Mouse (Mus musculus) ES-Bruce4 (cell line): ENCODE results near the gene Maml3. TPM values are rescaled to one million over a fixed set of nuclear protein-coding genes. Genes with fewer than 3 reads are reported as not detected.

Experiments
- H3K27ac ChIP-seq: 2 replicates; pipeline ENCODE4 v1.5.1; 2012; ENCODE audit warnings: low read length, inconsistent platforms; ENCODE audit not compliant: insufficient read depth
- H3K27me3 ChIP-seq: 2 replicates; pipeline ENCODE4 v1.6.1; 2012; ENCODE audit warnings: mild to moderate bottlenecking, low read length, inconsistent platforms; ENCODE audit not compliant: control insufficient read depth, poor library complexity, insufficient read depth, severe bottlenecking
- H3K36me3 ChIP-seq: 2 replicates; pipeline ENCODE4 v1.6.1; 2012; ENCODE audit warnings: inconsistent platforms, mild to moderate bottlenecking, low read length, moderate library complexity; ENCODE audit not compliant: control insufficient read depth, poor library complexity, insufficient read depth, severe bottlenecking
- H3K4me1 ChIP-seq: one replicate; pipeline ENCODE4 v1.8.1; 2011; ENCODE audit warnings: low read length; ENCODE audit not compliant: control insufficient read depth, insufficient read depth
- H3K4me3 ChIP-seq: 2 replicates; pipeline ENCODE4 v1.5.1; 2011; ENCODE audit warnings: low read depth, mild to moderate bottlenecking, low read length
- H3K9ac ChIP-seq: 2 replicates; pipeline ENCODE4 v1.6.1; 2012; ENCODE audit warnings: low read depth, mild to moderate bottlenecking, inconsistent platforms; ENCODE audit not compliant: poor library complexity, severe bottlenecking
- H3K9me3 ChIP-seq: replicated peaks from 2 replicates; pipeline ENCODE4 v1.6.1; 2012; ENCODE audit warnings: mild to moderate bottlenecking, low read length, inconsistent platforms; ENCODE audit not compliant: control insufficient read depth, poor library complexity, insufficient read depth, severe bottlenecking
- CTCF ChIP-seq: IDR thresholded peaks from one replicate; pipeline ENCODE4 v1.8.1; 2011; ENCODE audit warnings: low read depth, low read length
- EP300 ChIP-seq: IDR thresholded peaks from 2 replicates; pipeline ENCODE4 v1.6.1; 2011; ENCODE audit warnings: low read depth, low read length; ENCODE audit not compliant: insufficient read depth
- POLR2A ChIP-seq: IDR thresholded peaks from one replicate; pipeline ENCODE4 v1.8.1; 2011; ENCODE audit warnings: low read length; ENCODE audit not compliant: insufficient read depth
- polyA plus RNA-seq: library from polyadenylated mRNA; stranded (reverse); fragments of >200 nt; gene quantifications from 2 replicates; pipeline ENCODE4 v1.2.4, GENCODE M21; 2011; ENCODE audit warnings: low read depth; ENCODE audit not compliant: missing spikeins, insufficient read depth, insufficient read length

Maml3 gene
- polyA plus RNA-seq, 1 experiment = 5.7 TPM

DNA sequence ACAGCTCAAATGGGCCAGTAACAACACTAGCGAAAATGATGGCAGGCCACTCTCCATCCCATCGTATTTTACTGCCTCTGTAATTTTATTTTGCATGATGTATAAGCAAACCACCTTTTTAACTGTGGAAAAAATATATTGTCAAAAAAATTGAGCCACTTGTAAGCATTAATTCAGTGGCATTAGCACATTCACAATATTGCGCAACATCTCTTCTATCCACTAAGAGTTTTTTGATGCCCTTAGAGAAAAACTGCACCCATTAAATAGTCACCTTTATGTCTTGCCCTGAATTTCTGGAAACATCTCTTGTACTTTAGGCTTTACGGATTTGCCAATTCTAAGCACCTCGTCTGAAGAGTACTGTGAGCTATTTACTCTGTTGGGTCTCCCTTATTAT, 347.8 kb downstream of the Maml3 start:
- no peaks in the 10 kb centered on the region for H3K4me1 ChIP-seq
- no peaks in the 10 kb centered on the region for H3K36me3 ChIP-seq
- no peak overlapping the region for H3K27ac ChIP-seq
- H3K4me3 ChIP-seq = no peak overlapping the region
- no peaks in the 10 kb centered on the region for H3K9me3 ChIP-seq
- no peak for TF ChIP-seq CTCF
- no peaks in the 10 kb centered on the region for H3K27me3 ChIP-seq
- no peak overlapping the region for H3K9ac ChIP-seq

DNA sequence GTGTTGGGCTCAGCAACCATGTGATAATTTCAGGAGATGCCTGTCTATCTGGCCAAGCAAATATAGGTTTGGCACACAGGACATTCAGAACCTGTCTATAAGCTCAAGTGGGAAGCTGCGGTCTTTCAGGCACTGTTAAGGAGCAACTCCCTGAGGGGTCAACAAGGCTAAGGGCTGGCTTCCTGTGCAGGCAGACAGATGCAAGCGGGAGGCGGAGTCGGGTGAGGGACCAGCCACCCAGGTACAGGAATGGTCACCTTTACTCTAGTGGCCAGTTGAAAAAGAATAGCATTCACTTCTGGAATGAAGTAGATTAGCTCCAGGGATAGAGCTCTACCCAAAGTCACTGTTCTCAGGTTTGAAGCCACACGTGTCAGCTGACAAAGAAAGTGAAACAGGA, 348.6 kb downstream of the Maml3 start:
- Histone ChIP-seq H3K36me3 (no peaks in the 10 kb centered on the region), H3K9me3 (no peaks in the 10 kb centered on the region), H3K4me3 (no peak overlapping the region), H3K27me3 (no peaks in the 10 kb centered on the region), H3K4me1 (no peaks in the 10 kb centered on the region), H3K27ac (no peak overlapping the region), H3K9ac (no peak overlapping the region)
- TF ChIP-seq CTCF = no peak
- TF ChIP-seq POLR2A = no peak
- TF ChIP-seq EP300 = no peak

DNA sequence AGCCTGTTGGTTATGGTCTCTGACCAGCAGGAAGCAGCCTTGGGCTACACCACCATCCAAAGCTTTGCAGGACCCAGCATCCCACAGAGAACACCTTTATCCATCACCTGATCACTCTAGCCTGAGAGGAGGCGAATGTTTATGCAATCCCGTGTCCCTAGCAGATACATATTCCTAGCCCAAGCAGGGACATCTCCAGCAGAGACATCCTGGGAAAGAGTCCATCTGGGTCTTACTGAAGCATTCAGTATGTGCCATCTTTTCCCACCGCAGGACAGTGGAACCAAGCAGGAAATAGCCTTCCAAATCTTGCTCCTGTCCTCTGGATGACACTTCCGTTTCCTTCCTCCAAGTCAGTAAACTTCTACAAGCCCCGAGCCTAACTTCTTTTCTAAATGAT, 351.6 kb downstream of the Maml3 start:
- H3K4me3 ChIP-seq = no peak overlapping the region
- H3K4me1 ChIP-seq = peaks cover 3% of the 10 kb centered on the region
- H3K9ac ChIP-seq = no peak overlapping the region
- no peaks in the 10 kb centered on the region for H3K9me3 ChIP-seq
- H3K27ac ChIP-seq = no peak overlapping the region
- H3K27me3 ChIP-seq = no peaks in the 10 kb centered on the region
- H3K36me3 ChIP-seq = no peaks in the 10 kb centered on the region
- TF ChIP-seq POLR2A (no peak), EP300 (no peak), CTCF (no peak)

DNA sequence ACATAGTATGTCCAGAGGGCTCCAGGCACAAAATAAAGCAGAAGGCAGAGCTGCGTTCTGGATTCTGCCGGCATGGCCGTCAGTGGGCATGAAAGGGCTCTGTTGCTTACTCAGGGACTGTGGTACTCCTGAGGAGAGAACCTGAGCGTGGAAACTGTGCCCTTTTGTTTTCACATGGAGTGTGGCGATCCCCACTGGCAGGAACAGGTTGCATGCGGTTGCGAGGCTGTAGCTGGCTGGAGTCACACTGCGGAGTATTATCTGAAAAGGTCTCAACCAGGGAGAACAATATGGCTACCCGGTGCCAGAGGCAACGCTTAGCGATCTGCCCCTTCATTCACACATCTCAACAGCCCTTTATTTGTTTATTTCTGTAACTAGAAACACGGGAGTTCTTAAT, 353.4 kb downstream of the Maml3 start:
- Histone ChIP-seq H3K27me3 (no peaks in the 10 kb centered on the region), H3K36me3 (no peaks in the 10 kb centered on the region), H3K4me3 (no peak overlapping the region), H3K27ac (no peak overlapping the region), H3K9ac (no peak overlapping the region), H3K4me1 (peaks cover 3% of the 10 kb centered on the region), H3K9me3 (no peaks in the 10 kb centered on the region)
- TF ChIP-seq CTCF (no peak), EP300 (no peak), POLR2A (no peak)

DNA sequence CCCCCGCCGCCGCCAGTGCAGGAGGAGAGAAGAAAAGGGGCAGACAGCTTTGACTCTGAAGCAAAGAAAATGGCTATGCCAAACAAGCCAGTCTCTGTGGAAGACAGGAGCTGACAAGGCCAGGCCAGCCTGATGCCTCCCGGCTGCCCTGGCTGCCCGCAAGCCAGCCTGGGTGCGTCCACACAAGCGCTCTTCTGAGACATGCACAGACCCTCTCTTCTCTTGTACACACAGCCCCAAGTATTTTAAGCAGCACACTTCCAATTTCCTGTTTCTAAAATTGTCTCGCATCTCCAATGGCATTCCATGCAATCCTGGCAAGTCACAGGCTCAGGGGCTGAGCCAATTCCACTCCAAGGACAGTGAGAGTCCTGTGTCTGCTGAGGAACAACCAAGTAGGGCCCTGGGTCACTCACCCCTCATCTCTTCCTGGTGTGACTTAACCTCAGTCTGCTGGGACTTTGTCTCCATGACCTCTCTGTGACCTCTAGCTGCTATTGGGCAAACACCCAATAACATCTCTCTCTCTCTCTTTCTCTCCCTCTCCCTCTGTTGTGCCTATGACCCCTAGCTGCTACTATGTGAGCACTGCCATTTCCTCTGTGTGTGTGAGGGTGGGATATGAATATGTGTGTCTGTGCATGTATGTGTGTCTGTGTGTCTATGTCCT, 354.9 kb downstream of the Maml3 start:
- Histone ChIP-seq H3K27ac (no peak overlapping the region), H3K36me3 (no peaks in the 10 kb centered on the region), H3K4me3 (no peak overlapping the region), H3K27me3 (no peaks in the 10 kb centered on the region), H3K9me3 (no peaks in the 10 kb centered on the region), H3K4me1 (peaks cover 3% of the 10 kb centered on the region), H3K9ac (no peak overlapping the region)
- no peak for TF ChIP-seq CTCF
- no peak for TF ChIP-seq EP300
- TF ChIP-seq POLR2A = no peak

DNA sequence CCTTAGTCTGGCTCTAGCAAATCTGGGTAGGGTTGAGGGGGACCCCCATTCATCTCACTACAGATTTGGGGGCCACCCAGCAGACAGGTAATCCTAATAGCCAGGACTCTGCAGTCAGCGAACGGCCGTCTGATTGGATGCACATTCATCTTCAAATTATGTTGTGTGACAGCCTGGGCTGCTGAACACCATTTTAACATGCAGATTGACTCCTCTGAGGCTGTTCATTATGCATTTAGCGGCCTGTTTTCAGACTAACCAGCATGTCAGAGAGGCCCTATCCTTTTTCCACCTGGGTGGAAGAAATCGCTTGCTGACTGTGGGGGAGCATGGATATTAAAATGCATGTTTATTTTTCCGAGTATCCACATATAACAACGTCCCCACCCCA, 355.5 kb downstream of the Maml3 start:
- no peak for TF ChIP-seq EP300
- TF ChIP-seq CTCF = no peak
- no peak for TF ChIP-seq POLR2A
- Histone ChIP-seq H3K9ac (no peak overlapping the region), H3K4me1 (peaks cover 3% of the 10 kb centered on the region), H3K4me3 (no peak overlapping the region), H3K9me3 (no peaks in the 10 kb centered on the region), H3K36me3 (no peaks in the 10 kb centered on the region), H3K27me3 (no peaks in the 10 kb centered on the region), H3K27ac (no peak overlapping the region)
